Mouse (Mus musculus): ENCODE results near the gene Tmem9.
A peak's percentile ranks its signal among the peaks of the same experiment; 100 is the strongest.

The Tmem9 gene

GRCm38 (mm10) chr1:136032961-136033360 lies 25.0 kb downstream of the Tmem9 start:
- DNase-seq, result no peak

GRCm38 (mm10) chr1:136038746-136039538 lies 31.0 kb downstream of the Tmem9 start:
- peak; percentile 35 for DNase-seq

- no peak for DNase-seq
Observed at GRCm38 (mm10) chr1:136040452-136040851, 32.5 kb downstream of the Tmem9 start.

- no peak for DNase-seq
Observed at GRCm38 (mm10) chr1:136040874-136041273, 32.9 kb downstream of the Tmem9 start.

- DNase-seq, result peak; percentile 66
Observed at GRCm38 (mm10) chr1:136045774-136046173, 37.8 kb downstream of the Tmem9 start.

GRCm38 (mm10) chr1:136047432-136047831 lies 39.5 kb downstream of the Tmem9 start:
- DNase-seq, result no peak

GRCm38 (mm10) chr1:136047894-136048293 lies 39.9 kb downstream of the Tmem9 start:
- DNase-seq, result no peak

- DNase-seq, result peak; percentile 27
Observed at GRCm38 (mm10) chr1:136050312-136051012, 42.5 kb downstream of the Tmem9 start, which contains the start of gene Ascl5. Gene Ascl5, plus strand, starts transcription at chr1:136050804.

GRCm38 (mm10) chr1:136051013-136051315 lies 43.0 kb downstream of the Tmem9 start:
- peak; percentile 56 for DNase-seq

- peak; percentile 71 for DNase-seq
Observed at GRCm38 (mm10) chr1:136051465-136051864, 43.5 kb downstream of the Tmem9 start.

GRCm38 (mm10) chr1:136052547-136052946 lies 44.6 kb downstream of the Tmem9 start, which contains the start of gene Cacna1s:
Gene Cacna1s, plus strand, starts transcription at chr1:136052750.
- DNase-seq, result no peak

GRCm38 (mm10) chr1:136055771-136056170 lies 47.8 kb downstream of the Tmem9 start:
- peak; percentile 64 for DNase-seq

- DNase-seq, result no peak
Observed at GRCm38 (mm10) chr1:136058594-136058993, 50.6 kb downstream of the Tmem9 start.

- DNase-seq, result peak; percentile 77
Observed at GRCm38 (mm10) chr1:136061041-136061789, 53.3 kb downstream of the Tmem9 start.

GRCm38 (mm10) chr1:136061790-136062141 lies 53.8 kb downstream of the Tmem9 start:
- DNase-seq, result no peak

- DNase-seq, result no peak
Observed at GRCm38 (mm10) chr1:136063991-136064390, 56.0 kb downstream of the Tmem9 start.

GRCm38 (mm10) chr1:136066621-136067020 lies 58.7 kb downstream of the Tmem9 start:
- DNase-seq, result no peak

GRCm38 (mm10) chr1:136067579-136067978 lies 59.6 kb downstream of the Tmem9 start:
- no peak for DNase-seq

- no peak for DNase-seq
Observed at GRCm38 (mm10) chr1:136076086-136076485, 68.1 kb downstream of the Tmem9 start.

GRCm38 (mm10) chr1:136077656-136078055 lies 69.7 kb downstream of the Tmem9 start:
- DNase-seq, result no peak

GRCm38 (mm10) chr1:136081161-136081560 lies 73.2 kb downstream of the Tmem9 start:
- DNase-seq, result no peak

Measured in right cerebral cortex, postnatal 25 days (tissue).